Mouse (Mus musculus) cerebellum, postnatal 14 days (tissue): ENCODE results near the gene Asb12.
"Not testable (repeated sequence)": the region's sequence is repeated elsewhere in the genome, so short reads cannot be mapped to it uniquely, and the experiment has no call there.

Source experiments
- DNase-seq, 2 experiments: peaks; one replicate each; pipeline ENCODE4 v3.0.0; 2021; ENCODE audit warnings: mixed read lengths in 2 of 2

Asb12 gene

GRCm38 (mm10) chrX:95557887-95558286, at the start of gene Asb12, which contains the start of gene Pfn5:
Gene Asb12 (minus strand): TSS chrX:95557987.
Gene Pfn5 (plus strand): TSS chrX:95558104.
- no peak for DNase-seq

GRCm38 (mm10) chrX:95600609-95601008, 42.8 kb upstream of the Asb12 start:
- no peak for DNase-seq

- no peak for DNase-seq
Measured at GRCm38 (mm10) chrX:95554321-95554720, 3.5 kb downstream of the Asb12 start.

GRCm38 (mm10) chrX:95535493-95535892, 22.3 kb downstream of the Asb12 start:
- not testable (repeated sequence) for DNase-seq

GRCm38 (mm10) chrX:95525166-95525565, 32.6 kb downstream of the Asb12 start:
- no peak for DNase-seq

GRCm38 (mm10) chrX:95523883-95524282, 33.9 kb downstream of the Asb12 start:
- no peak for DNase-seq

- DNase-seq = no peak
Measured at GRCm38 (mm10) chrX:95457166-95457565, 100.6 kb downstream of the Asb12 start.

- peak; percentile 15 to 37 for DNase-seq
Measured at GRCm38 (mm10) chrX:95445866-95446265, 111.9 kb downstream of the Asb12 start.

- DNase-seq = peak; percentile 44 to 58
Measured at GRCm38 (mm10) chrX:95445141-95445540, 112.6 kb downstream of the Asb12 start.

- peak; percentile 89 to 90 for DNase-seq
Measured at GRCm38 (mm10) chrX:95444776-95445111, 113.0 kb downstream of the Asb12 start, which contains the start of gene Amer1. Gene Amer1 (minus strand): TSS chrX:95444872.

- peak; percentile 54 to 58 for DNase-seq
Measured at GRCm38 (mm10) chrX:95443898-95444775, 113.7 kb downstream of the Asb12 start.

- DNase-seq = peak; percentile 13 to 22
Measured at GRCm38 (mm10) chrX:95443390-95443789, 114.4 kb downstream of the Asb12 start.

- DNase-seq = no peak
Measured at GRCm38 (mm10) chrX:95442261-95442660, 115.5 kb downstream of the Asb12 start.

GRCm38 (mm10) chrX:95441290-95441689, 116.5 kb downstream of the Asb12 start:
- DNase-seq = no peak

GRCm38 (mm10) chrX:95438491-95438890, 119.3 kb downstream of the Asb12 start:
- no peak for DNase-seq

GRCm38 (mm10) chrX:95437236-95437635, 120.6 kb downstream of the Asb12 start:
- peak in 1 of 2 experiments; percentile 9 for DNase-seq
